Mouse (Mus musculus) layer of hippocampus, adult 9-11 months (tissue): Measurements from ENCODE around the gene Igf1r.

Experiments used
- DNase-seq: peaks from one replicate; pipeline ENCODE4 v3.0.0; 2022

Igf1r gene

DNA sequence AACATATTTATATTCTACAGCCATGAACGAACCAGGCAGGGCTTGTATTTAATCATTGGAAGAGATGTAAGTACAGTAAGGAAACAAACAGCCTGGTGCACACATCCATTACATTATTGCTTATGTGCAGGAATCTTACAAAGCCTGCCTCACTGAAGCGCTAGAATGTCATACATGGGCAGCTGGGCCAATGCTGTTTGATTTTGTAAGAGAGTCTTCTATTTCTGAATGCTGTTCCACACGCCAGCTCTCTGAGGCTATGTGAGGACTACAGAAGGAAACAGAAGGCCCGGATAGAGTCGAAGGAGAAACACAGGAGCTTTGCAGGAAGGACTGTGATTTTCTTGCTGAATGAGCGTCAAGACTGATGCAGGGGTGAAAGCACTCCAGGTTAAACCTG, 136.2 kb downstream of the Igf1r start:
- peak; percentile 81 for DNase-seq

DNA sequence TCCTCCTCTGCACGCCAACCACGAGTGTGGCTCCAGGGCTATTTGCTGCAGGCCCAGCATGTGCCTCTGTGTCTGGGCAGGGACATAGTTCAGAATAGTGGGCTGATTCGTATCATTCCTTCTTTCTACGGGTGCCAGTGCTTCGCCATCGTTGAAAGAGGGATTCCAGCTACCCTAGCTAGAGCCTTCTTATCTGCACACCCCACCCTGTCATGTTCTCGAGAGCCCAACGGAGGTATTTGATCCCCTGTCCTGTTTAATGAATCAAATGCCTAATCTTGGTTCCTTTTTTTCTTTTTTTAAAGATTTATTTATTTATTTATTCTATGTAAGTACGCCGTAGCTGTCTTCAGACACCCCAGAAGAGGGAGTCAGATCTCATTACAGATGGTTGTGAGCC, 137.1 kb downstream of the Igf1r start:
- no peak for DNase-seq

DNA sequence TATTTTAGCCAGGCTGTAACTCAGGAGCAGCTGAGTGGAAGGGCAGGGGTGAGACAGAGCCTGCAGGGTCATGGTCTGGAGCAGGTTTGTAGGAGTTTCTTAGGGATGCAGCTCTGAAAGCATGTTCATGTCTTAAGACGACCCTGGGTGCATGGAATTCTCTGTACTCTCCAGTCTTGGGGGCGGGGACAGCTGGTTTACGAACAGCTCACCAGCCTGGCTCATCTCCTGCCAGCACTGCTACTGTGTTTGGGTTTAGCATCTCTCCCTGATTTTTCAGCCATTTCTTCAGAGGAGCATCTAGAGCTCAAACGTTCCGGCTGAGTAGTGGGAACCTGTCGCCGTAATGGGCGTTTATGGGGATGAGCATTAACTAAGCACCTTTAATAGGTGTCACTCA, 137.9 kb downstream of the Igf1r start:
- DNase-seq = peak; percentile 65

- no peak for DNase-seq
These were observed 139.8 kb downstream of the Igf1r start for GRCm38 (mm10) chr7:68092304-68092978.

DNA sequence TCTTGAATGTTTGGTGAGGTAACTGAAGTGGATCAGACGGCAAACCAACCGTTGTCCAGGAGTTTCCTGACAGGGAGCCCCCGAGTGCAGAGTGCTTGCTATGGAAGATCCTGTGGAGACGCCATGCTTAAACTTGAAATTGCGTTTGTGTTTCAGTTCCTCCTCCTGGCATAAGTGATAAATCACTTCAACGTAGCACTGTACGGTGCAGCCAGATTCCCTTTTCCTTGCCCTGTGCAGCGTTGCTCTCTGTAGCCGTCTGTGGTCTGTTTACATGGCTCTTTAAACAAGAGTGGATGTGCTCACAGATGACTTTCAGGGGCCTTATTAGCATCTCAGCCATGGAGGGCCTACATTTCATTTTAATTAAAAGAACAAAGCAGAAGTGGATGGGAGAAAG, 141.2 kb downstream of the Igf1r start:
- DNase-seq = no peak

DNA sequence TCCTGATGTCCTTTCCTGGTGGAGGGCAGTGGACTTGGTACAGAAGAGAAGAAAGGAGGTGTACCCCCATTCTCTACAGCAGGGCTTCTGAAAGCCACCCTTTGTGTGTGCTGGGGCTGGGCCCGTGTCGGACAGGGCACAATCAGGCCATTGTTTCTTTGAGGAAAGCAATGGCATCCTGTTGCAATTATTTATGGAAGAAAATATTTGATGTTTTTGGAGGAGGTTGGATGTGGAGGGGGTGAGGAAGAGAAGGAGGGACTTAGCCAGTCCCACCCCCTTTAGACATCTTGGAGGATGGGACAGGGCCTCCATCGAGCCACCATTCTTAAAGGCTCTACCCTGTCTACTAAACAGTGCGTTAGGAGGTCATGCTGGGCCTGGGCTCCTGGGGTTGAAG, 142.9 kb downstream of the Igf1r start:
- no peak for DNase-seq

GRCm38 (mm10) chr7:68096411-68096810, 143.8 kb downstream of the Igf1r start:
- DNase-seq = no peak

- DNase-seq = no peak
These were observed 144.6 kb downstream of the Igf1r start for GRCm38 (mm10) chr7:68097081-68097836.

- DNase-seq = peak; percentile 30
These were observed 145.5 kb downstream of the Igf1r start for GRCm38 (mm10) chr7:68098098-68098497.

GRCm38 (mm10) chr7:68100388-68100787, 147.8 kb downstream of the Igf1r start:
- no peak for DNase-seq

- peak; percentile 37 for DNase-seq
These were observed 150.0 kb downstream of the Igf1r start for GRCm38 (mm10) chr7:68102456-68103177.

DNA sequence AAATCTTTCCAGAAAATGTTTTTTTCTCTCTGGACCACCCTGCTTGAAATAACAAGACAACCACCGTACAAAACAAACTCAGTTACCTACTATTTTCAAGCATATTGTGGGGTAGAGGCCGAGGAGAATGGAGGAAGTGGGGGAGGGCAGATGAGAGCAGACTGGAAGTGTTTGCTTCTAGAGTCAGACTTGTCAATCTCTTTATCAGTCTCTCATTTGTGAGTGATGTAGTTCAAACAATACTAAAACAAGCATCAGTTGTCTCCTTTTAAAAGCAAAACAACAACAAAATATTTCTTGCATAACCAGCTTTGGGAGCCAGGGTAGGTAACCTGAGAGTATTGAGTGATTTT, 150.5 kb downstream of the Igf1r start:
- no peak for DNase-seq

DNA sequence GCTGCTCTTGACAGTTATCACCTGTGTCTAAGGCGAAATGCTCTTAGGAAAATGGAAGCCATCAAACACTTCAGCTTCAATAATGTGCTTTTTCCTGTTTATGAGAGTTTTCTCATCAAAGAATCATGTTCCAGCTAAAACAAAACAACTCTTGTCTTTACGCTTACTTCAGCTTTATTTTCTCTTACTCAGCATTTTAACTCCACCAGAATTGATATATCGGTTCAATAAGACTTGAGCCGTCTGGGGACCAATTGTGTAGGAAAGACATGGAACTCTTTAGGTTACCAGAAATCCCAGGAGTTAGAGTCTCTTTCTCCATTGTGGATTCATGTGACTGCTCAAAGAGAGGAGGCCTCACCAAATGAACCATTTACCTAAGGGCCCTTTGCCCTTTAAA, 158.9 kb downstream of the Igf1r start:
- DNase-seq = no peak

DNA sequence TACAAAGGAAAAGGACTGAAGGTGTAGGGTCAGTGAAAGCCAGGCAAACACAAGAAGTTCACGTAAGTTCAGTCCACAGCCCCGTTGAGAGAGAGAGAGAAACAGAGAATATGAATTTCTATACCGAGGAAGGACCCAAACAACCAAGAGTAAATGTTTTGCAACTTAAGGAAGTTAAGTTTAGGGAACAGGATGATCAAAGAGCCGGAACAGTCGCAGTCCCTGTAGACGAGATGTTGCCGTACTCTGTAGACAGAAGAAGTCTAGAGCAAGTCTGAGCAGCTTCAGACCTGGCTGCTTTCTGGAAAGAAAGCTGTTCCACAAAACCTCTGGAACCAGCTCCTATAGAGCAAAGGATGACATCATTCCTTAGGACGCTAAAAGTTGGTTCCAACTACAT, 160.0 kb downstream of the Igf1r start:
- DNase-seq = no peak

DNA sequence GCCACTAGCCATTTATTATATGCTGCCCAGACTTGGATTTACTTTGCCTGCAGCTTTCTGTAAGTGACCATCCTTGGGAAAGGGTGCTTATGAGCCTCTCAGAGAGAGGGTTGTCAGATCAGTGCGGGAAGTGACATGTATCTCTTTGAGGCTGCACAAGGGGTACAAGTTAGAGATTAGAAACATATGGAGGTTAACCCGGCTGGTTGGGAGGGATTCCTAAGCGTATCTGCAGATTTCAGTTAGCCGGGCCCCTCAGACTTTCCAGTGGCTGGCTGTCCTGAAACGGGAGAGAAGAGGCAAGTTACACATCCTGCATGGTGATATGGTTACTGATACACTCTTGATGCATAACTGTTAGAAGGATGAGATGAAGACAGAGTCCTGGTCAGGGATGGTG, 161.7 kb downstream of the Igf1r start:
- DNase-seq = no peak

GRCm38 (mm10) chr7:68114983-68115715, 162.5 kb downstream of the Igf1r start:
- DNase-seq = no peak

DNA sequence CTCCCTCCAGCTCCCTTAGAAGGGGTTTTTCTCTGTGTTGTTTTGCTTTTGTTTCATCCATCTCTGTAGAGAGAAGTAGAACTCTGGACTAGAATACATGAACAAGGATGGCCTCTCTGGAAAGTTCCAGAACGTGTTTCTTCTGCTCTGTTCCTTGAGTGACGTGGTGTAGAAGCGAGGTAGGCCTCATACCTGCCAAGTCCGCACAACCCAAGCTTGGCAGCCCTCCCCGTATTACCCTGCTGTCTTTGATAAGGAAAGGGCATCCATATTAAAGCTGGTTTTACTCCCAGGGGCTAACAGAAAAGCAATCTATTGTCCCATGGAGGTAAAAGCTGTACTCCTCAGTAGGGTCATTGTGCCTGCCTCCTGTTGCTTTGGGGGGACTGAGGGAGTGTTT, 164.9 kb downstream of the Igf1r start:
- no peak for DNase-seq

- DNase-seq = no peak
These were observed 165.4 kb downstream of the Igf1r start for GRCm38 (mm10) chr7:68117981-68118380.

DNA sequence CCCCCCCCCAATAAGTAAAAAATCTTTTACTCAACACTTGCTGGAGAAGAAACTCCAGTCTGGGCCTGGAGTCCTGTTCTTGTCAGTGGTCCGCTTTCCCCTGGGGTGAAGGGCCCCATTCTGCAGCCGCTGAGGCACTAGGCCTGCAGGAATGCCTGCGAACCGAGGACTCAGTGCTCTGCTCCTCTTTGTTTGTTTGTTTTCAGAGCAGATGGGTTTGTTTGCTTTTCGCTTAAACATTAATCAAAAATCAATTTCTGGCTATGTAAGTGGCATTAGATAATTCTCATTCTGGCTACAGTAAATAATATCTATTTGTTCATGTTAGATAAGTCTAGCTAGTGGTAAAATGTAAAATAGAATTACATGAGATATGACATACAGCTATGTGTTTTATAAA, 167.0 kb downstream of the Igf1r start:
- no peak for DNase-seq

DNA sequence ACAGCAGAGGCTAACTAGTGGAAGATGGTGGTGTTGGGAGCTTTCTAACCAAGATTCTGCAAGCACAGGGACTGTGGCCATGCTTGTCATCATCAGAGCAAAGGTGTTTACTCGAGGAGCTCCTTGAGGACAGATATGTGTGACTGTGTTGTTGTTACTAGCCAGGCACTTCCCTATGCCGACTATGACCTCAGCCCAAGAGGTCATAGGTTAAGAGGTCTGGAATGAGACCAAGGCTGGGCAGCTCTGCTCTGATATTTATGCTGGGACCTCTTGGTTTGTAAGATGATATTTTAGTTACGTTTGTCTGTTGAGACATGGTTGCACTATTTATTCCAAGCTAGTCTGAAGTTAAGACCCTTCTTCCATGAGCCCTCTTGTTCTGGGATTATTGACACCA, 169.8 kb downstream of the Igf1r start:
- no peak for DNase-seq

DNA sequence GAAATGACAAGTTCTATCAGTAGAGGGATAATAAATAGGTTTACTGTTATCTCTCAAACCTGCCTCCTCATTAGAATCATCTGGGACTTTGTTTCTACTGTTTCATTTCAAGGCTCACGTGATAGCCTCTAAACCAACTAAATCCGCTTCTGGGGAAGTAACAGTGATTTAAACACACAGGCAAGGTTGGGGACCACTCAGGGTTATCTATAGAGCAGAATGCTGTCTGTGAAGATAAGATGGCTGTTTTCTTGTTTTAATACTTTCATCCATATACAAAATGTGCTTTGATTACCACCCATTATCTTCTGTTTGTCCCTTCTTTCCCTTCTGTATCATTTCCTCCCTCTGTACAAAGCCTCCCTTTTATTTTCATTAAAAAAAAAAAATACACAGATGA, 172.7 kb downstream of the Igf1r start:
- no peak for DNase-seq

DNA sequence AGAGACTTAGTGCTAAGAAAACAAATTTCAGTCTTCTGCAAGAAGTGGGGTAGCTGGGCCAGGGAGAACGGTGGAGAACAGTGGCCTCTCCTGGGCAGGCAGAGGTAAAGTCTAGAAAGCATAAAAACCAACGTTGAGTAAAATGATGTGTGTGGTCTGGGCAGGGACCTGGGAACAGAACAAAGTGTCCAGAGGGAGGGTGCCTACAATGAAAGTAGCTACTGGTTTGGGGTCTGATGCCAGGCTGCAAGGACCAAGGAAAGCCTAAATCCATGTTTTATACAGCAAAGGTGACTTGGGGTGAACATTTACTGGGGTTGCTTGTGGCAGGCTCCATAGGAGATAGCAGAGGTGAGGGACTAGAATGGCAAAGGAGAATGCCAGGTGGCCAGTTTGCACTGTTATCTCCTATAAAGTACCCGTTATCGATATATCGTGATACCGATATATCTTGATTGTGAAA, 175.2 kb downstream of the Igf1r start:
- peak; percentile 50 for DNase-seq

GRCm38 (mm10) chr7:68128271-68128674, 175.6 kb downstream of the Igf1r start:
- DNase-seq = no peak
